Mouse (Mus musculus) kidney, adult 2 months (tissue): Measurements from ENCODE around the gene Alkbh4. TPM values are rescaled to one million over a fixed set of nuclear protein-coding genes. Genes with fewer than 3 reads are reported as not detected.
A peak's percentile ranks its signal among the peaks of the same experiment; 100 is the strongest.

Source experiments
- DNase-seq: peaks from one replicate; pipeline ENCODE4 v3.0.0; 2021
- H3K27ac ChIP-seq: fragments of 200-500 bp; 2 replicates; pipeline ENCODE4 v1.5.1; 2012; ENCODE audit warnings: low read depth, low read length, control low read depth, inconsistent platforms; ENCODE audit not compliant: insufficient read depth
- H3K27me3 ChIP-seq: fragments of 200-500 bp; replicated peaks from 2 replicates; pipeline ENCODE4 v1.6.1; 2012; ENCODE audit warnings: mild to moderate bottlenecking, moderate library complexity, low read length, inconsistent platforms; ENCODE audit not compliant: control insufficient read depth, insufficient read depth
- H3K36me3 ChIP-seq: fragments of 200-500 bp; 2 replicates; pipeline ENCODE4 v1.6.1; 2012; ENCODE audit warnings: mild to moderate bottlenecking, moderate library complexity, low read length, inconsistent platforms; ENCODE audit not compliant: control insufficient read depth, insufficient read depth
- H3K4me1 ChIP-seq: fragments of 200-500 bp; 2 replicates; pipeline ENCODE4 v1.6.1; 2011; ENCODE audit warnings: low read length; ENCODE audit not compliant: control insufficient read depth, insufficient read depth
- H3K4me3 ChIP-seq: fragments of 200-500 bp; 2 replicates; pipeline ENCODE4 v1.5.1; 2011; ENCODE audit warnings: mild to moderate bottlenecking, low read depth, low read length, control low read depth; ENCODE audit not compliant: insufficient read depth
- CTCF ChIP-seq: fragments of 200-500 bp; conservative IDR thresholded peaks from 2 replicates; pipeline ENCODE4 v1.5.1; 2011; ENCODE audit warnings: low read depth, mild to moderate bottlenecking, control low read depth, low read length, moderate library complexity, mixed read lengths; ENCODE audit not compliant: insufficient read depth, insufficient read length
- POLR2A ChIP-seq: fragments of 200-500 bp; IDR thresholded peaks from one replicate; pipeline ENCODE4 v1.6.1; 2011; ENCODE audit warnings: low read depth, low read length, control low read depth
- WGBS: fragments of 180-500 bp; shearing (Covaris S2); methylation state at CpG from one replicate; pipeline ENCODE4 v1.1.7; 2018; 5-methylcytosine and 5-hydroxymethylcytosine counted together
- polyA plus RNA-seq: library from polyadenylated mRNA; depleted of rRNA; stranded (reverse); fragments of >200 nt; gene quantifications from 2 replicates; pipeline ENCODE4 v1.2.3, GENCODE M21; 2012

Gene Alkbh4
- polyA plus RNA-seq, 1 experiment: 11.1 TPM

DNA sequence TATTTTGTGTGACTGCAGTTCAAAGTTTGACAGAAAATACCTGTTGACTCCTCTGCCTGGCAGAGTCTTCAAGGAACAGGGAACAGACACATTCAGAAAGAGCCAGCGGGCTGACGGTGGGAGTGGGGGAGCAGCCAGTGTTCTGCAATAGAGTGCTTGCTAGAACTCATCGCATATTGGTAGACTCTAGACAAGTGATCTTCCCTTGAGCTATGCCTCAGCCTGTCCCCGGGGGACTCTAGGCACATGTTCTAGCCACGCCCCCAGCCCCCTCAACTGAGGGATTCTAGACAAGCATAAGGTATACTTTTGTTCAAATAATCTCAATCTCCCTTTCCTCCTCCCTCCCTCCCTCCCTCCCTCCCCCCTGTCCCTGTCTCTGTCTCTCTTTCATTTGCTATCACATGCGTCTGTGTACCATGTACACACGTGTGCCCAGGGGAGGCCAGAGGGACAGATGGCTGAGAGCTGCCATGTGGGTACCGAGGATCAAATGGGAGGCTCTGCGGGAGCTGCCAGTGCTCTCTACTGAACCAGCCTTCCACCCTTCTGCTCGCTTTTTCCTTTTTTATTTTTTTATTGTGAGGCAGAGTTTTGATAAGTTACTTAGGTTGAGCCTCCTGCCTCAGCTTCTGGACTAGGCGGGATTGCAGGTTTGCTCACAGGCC is 28.0 kb downstream of the Alkbh4 start:
- no peaks in the 10 kb centered on the region for H3K36me3 ChIP-seq
- no peaks in the 10 kb centered on the region for H3K27me3 ChIP-seq
- TF ChIP-seq POLR2A: no peak
- TF ChIP-seq CTCF: no peak
- H3K4me3 ChIP-seq: no peak overlapping the region
- H3K4me1 ChIP-seq: no peaks in the 10 kb centered on the region
- no peak overlapping the region for H3K27ac ChIP-seq
- 89% methylated on average over 11 of the region's 11 CpGs for WGBS
- no peak for DNase-seq

DNA sequence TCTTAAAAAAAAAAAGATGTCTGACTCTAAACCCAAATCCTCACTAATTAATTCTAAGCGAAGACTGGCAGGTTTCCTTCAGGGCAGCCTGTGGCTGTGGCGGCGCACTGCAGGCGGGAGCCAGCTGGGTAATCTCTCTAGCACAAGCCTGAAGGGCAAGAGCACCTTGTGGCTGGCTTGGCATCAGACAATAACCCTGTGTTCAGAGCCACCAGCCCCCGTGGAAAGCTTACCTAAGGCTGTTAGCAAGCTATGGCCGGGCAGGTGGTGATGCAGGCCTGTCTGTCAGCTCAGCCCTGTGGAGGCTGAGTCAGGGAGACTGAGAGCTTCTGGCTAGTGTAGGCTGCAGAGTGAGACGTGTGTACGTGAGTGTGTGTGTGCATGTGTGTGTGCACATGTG is 29.3 kb downstream of the Alkbh4 start:
- Histone ChIP-seq H3K27me3 (no peaks in the 10 kb centered on the region), H3K27ac (no peak overlapping the region), H3K4me3 (no peak overlapping the region), H3K36me3 (no peaks in the 10 kb centered on the region), H3K4me1 (no peaks in the 10 kb centered on the region)
- DNase-seq: no peak
- 82% methylated on average over 8 of the region's 8 CpGs for WGBS
- no peak for TF ChIP-seq POLR2A
- TF ChIP-seq CTCF: no peak

DNA sequence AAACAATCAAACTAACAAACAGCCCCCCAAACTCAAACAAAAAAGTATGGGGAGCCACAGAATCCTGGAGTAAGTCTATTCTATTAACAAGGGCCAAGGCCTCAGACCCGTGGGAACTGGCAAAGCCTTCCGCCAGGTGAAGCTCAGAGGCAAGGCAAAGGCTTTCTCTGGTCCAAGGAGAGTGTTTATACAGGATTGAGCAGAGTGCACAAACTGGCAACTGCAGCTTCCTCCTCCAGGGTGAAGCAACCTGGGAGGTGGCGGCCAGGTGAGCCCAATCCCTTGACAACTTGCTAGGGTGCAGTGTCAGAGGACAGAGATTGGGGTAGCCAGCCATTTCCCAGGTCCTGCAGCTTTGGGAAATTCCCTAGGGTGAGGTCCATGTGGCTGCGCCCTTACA is 31.4 kb downstream of the Alkbh4 start:
- 96% methylated on average over 4 of the region's 4 CpGs for WGBS
- Histone ChIP-seq H3K4me3 (no peak overlapping the region), H3K27ac (no peak overlapping the region), H3K4me1 (peaks cover 7% of the 10 kb centered on the region), H3K27me3 (no peaks in the 10 kb centered on the region), H3K36me3 (no peaks in the 10 kb centered on the region)
- DNase-seq: no peak
- TF ChIP-seq POLR2A: no peak
- TF ChIP-seq CTCF: no peak

DNA sequence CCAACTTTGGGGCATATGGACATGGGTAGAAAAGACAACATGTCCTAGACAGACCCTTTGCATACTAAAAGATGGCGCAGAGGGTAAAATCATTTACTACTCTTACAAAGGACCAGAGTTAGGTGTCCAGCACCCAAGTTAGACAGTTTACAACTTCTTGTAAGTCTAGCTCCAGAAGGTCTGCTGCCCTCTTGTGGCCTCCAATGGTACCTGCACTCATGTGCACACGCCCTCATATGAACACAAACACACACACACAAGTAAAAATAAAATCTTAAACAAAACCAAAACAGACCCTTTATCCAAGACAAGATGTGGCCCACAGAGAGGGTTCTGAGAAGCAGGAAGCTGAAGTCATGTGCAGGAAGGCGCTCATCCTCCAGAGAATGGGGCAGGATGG is 32.1 kb downstream of the Alkbh4 start:
- over 99% methylated on average over 3 of the region's 3 CpGs for WGBS
- Histone ChIP-seq H3K4me3 (no peak overlapping the region), H3K36me3 (no peaks in the 10 kb centered on the region), H3K27me3 (no peaks in the 10 kb centered on the region), H3K4me1 (peaks cover 7% of the 10 kb centered on the region), H3K27ac (no peak overlapping the region)
- TF ChIP-seq CTCF (peak; percentile 30; the same call in 1 of the 2 replicates), POLR2A (no peak)
- DNase-seq: no peak

DNA sequence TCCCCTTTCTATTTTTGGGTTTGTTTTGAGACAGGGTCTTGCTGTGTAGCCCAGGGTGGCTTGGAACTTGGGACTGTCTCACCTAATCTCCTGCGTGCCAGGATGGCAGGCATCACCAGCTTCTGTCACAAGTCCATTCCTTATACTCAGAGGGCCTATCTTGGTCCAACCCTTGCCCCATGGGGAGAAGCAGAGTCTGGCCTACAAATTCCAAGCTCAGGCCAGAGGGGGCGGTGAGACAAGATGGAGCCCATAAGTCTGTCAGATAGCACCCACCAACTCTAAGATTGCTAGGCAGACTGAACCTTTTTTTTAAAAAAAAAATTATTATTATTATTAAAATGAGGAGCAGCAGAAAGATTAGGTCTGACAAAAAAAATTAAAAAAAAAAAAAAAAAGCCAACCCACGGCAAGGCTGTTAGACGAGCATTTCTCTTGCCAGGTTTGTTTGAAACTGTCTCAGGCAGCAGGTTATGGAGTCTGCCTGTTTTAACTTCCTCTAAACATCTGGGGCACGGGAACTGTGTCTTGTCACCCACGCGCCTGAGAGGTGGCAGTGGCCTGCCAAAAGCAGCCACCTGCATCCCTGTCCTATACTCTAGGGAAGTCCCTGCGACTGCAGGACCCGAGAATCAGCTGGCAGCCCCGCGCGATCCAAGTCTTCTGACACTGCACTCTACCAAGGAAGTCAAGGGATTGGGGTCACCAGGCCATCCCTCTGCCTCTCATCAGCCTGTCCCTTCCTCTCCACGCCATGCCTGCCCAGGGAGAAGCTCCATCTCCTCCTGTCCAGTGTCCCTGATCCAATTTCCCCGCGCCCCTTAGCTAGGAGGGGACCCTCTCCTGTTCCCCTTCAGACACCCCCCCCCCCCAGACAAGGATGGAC is 33.9 kb downstream of the Alkbh4 start:
- H3K36me3 ChIP-seq: no peaks in the 10 kb centered on the region
- no peak for TF ChIP-seq POLR2A
- TF ChIP-seq CTCF: no peak
- 16% methylated on average over 15 of the region's 15 CpGs for WGBS
- H3K27me3 ChIP-seq: no peaks in the 10 kb centered on the region
- H3K4me3 ChIP-seq: peak overlapping the region; percentile 54
- H3K4me1 ChIP-seq: peaks cover 10% of the 10 kb centered on the region
- H3K27ac ChIP-seq: no peak overlapping the region; the same call in 1 of the 2 replicates
- DNase-seq: peak; percentile 30

DNA sequence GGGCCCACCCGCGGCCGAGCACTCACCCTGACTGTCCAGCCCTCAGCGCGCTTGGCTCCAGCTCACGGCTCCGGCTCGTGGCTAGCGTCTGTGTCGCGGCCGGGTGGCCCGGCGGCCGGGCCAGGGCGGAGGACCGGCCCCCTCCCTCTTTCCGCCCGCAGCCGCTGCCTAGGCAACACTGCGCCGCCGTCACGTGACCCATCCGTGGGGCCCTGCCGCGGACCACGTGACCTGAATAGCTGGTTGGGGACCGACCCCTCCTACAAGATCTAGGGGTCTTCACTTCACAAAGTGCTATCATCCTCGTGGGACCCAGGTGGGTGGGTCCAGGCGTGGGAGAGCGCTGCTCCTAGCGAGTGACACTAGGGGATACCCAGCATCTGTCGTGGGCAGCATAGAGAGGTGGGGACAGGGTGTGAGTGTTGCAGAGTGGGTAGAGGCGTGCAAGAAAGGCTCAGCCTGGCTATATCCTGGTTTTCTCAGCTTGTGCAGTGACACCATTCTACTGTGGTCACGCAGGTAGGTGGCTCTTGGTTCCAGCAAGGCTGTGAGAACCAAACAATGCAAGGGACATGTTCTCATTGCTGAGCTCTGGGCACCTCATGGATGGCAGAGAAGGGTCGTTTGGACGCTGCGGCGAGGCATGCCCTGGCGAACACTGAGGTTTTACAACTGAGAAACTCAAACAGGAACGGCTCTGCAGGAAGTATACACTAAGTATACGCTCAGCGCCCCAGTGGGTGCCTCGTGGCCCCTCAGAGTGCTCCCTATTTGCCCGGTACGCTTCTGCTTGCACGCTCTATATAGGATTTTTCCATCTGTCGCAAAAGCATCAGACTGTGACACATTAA is 34.8 kb downstream of the Alkbh4 start, which contains the start of gene Orai2:
TSS of gene Orai2 (minus strand) at position 202 of the 851 bp plus-strand sequence.
- H3K27ac ChIP-seq: peak within 1 kb of the TSS; percentile 64; the same call in 1 of the 2 replicates
- DNase-seq: peak; percentile 80
- TF ChIP-seq POLR2A: no peak
- no peak for TF ChIP-seq CTCF
- no peaks in the 10 kb centered on the region for H3K36me3 ChIP-seq
- H3K27me3 ChIP-seq: no peaks in the 10 kb centered on the region
- WGBS: 2% methylated on average over 49 of the region's 49 CpGs
- peak within 1 kb of the TSS; percentile 54 for H3K4me3 ChIP-seq
- H3K4me1 ChIP-seq: peaks cover 10% of the 10 kb centered on the region
